Mouse (Mus musculus) c-Kit-positive CD71-negative TER-119-negative erythroid progenitor cells, embryonic 14.5 days (primary cell): ENCODE measurements around the gene Celf2.

ENCODE experiments used
- DNase-seq: peaks from one replicate; pipeline ENCODE4 v3.0.0-alpha.2; 2013; ENCODE audit warnings: low read depth

The Celf2 gene

DNA sequence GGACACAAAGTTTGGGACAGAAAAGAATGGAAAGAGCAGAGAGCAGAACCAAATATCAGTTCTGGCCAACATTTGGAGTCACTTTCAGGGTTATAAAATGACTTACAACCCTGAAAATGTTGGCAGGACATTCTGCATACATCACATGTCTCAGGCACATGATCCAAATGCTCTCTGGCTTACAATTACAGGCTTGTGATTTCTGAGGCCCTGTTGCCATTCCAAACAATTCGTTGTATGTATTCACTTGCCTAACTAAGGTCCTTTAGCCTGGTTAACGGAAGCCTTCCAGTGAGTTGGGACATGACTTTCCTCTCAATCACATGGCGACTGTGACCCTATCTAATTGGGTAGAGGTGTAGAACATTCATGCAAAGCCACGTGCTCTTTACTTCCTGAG lies 249.2 kb downstream of the Celf2 start:
- no peak for DNase-seq

DNA sequence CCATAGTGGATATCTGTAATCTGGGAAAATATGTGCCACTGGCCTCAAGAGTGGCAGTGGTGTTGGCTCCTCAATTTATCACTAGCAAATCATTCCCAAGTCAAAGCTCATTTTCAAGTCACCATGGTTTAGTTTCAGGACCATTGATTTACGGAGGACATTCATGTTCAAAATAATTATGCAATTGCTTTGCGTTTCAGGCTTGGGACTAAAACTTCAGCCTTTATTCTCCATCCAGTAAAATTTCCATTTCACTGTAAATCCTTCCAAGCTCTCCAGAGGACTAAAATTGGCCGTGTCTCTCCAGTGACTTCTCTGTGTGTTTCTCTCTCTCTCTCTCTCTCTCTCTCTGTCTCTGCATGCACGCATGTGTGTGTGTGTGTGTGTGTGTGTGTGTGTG lies 249.7 kb downstream of the Celf2 start:
- no peak for DNase-seq

DNA sequence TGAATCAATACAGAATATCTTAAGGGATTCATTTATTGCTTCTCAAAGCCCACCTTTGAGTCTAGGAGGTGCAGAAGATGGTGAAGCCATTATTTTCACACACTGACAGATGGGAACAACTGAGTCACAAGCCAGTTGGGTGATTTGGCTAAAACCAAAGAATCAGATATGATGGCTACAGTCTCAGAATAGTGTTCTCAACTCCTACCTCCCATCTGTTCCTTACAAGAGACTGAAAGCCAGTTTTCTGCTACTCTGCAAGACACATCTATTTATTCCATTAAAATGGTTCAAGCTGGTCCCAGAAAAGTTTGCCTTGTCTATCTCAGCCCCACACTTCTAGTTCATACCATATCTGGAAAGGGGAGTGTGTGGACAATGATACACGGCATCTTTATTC lies 253.3 kb downstream of the Celf2 start:
- no peak for DNase-seq

DNA sequence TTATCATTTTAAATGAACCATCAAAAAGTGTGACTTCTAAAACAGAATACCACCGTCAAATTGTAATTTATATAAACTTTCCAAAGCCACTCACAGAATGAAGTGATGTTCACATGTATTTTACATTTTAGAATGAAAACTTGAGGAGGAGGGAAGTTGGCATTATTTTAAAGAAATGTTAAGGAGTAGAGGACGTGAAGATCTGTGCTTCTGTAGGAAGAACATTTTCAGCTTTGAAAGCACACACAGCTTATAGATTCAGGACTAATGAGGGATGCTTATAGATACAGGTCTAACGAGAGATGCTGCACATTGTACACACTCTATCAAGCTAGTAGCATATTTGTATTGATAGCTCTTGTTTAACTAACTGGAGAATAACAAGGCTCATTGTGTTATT lies 254.0 kb downstream of the Celf2 start:
- no peak for DNase-seq

DNA sequence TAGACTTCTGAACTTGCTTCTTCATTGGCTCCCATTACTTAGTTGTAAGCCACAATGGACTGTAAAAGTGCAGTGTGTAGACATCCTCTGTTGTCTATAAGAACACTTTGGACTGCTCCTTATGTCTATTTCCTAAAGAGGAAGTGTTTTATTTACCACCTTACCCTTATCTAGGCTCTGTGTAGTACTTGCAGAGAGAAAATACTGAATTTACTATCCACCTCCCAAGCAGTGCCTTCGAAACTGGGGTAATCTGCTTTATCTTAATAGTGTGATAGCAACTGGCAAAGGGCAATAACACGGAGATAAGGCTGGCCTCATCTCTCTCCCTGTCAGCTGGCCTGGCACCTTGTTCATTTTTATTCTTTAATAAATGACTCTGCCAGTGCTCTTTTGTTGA lies 259.0 kb downstream of the Celf2 start:
- no peak for DNase-seq

GRCm38 (mm10) chr2:7249002-7249401 lies 260.4 kb downstream of the Celf2 start:
- no peak for DNase-seq

DNA sequence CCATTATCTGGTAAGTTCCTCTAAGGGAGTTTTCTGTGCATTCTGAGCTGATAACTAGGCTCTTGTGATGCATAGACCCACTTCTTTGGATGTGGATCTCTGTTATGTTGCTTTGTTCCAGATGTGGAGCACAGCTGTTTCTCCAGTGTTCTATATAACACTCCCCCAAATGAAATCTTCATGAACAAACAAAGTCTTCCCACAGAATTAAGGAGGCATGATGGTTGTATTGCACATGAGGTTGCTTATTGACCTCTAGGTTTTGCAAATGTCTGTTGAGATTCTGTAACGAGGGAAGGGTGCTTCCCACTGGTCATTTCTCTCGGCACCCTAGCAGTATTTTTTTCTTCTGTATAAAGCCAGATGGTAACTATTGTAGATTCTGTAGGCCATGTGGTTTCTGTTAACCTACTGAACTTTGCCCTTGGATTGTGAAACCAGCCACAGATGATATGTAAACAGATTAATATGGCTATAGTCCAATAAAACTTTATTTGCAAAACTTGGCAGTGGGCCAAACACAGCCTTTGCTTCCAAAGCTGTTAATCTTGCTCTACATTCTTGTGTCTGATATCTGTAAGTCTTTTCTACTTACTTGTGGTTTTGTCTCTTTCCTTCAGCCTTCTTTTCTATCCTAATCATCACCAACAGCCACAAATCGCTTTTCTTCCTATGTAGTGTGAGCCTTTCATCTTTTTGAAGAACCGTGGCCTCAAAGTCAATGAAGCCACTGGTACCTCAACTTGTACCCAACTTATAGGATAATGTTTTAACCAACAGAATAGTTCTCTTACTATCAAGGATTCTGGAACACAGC lies 263.2 kb downstream of the Celf2 start:
- DNase-seq, result no peak

- DNase-seq, result no peak
Observed at GRCm38 (mm10) chr2:7242139-7242538, 267.2 kb downstream of the Celf2 start.

DNA sequence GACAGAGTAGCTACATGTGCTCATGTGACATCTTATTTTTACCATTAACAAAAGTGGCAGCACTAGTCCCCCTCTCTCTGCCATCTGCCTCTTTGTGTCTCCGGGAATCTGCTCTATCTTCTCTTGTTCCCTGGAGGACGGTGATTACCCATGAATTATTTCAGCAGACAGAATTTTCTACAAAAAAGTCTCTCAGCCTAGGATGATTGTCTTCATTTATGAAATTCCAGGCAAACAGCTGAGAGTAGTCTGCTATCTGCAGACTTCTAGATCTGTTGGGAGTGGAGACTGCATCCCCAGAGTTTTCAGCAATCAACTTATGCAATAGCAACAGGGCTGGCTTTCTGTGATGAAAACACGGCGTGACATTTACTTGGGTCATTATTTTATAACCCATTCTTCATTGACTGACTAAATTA lies 267.8 kb downstream of the Celf2 start:
- no peak for DNase-seq

DNA sequence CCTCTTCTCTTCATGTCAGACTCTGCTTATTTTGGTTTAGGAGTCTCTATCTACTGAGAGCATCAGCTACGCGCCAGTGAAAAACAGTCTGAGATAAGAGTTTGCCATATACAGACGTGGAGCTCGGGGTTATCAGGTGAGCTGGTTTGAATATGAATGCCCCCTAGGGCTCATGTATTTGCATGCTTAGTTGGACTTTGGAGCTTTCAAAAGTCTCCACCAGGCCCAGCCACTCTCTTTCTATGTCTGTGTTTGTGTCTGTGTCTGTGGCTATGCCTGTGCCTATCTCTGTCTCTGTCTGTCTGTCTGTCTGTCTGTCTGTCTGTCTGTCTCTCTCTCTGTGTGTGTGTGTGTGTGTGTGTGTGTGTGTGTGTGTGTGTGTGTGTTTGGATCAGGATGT lies 272.1 kb downstream of the Celf2 start:
- no peak for DNase-seq

GRCm38 (mm10) chr2:7236452-7236851 lies 272.9 kb downstream of the Celf2 start:
- no peak for DNase-seq

- DNase-seq, result no peak
Observed at GRCm38 (mm10) chr2:7235059-7235741, 274.2 kb downstream of the Celf2 start.

GRCm38 (mm10) chr2:7234587-7234986 lies 274.8 kb downstream of the Celf2 start:
- DNase-seq, result no peak

DNA sequence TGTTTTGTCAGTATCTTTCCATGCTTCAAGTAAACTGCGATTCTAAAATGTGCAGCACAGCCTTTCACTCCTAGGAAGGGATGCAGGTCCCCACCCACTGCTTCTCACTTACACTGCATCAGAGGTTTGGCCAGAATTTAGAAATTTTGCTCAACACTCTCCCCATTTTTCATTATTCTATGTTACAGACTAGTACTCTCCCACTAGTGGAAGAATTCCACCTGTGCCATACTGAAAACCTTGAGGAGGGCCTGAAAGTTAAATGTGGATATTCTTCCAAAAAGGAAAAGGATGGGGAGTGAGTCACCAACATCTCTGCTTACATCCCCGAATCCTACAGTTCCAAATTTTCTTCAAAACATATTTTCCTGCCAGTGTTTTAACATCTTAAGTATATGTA lies 276.0 kb downstream of the Celf2 start:
- no peak for DNase-seq

- no peak for DNase-seq
Observed at GRCm38 (mm10) chr2:7226785-7227184, 282.6 kb downstream of the Celf2 start.

DNA sequence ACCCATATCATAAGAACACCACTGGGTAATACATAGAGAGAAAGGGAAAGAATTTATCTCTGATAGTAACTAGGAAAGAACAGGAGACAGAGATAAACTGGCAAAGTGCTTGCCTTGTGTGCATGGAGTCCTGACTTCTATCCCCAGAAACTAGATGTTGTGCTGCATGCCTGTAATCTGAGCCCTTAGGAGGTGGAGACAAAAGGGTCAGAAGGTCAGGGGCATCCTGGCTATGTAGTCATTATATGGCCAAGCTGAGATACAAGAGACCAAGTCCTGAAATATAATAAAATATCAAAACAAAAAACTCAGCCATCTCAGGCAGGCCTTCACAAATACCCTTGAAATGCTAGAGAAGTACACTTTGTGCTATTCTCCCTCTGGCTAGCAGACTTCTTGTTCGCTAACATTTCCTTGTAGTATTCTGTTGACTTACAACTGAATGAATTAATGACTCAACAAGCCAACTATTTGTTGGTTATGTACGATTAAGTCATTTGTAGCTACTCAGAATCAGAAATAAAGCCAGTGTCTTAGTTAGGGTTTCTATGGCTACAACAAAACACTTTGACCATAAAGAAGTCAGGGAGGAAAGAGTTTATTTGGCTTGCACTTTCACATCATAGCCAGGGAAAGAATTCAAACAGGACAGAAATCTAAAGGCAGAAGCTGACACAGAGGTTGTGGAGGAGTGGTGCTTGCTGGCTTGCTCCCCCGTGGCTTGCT lies 284.9 kb downstream of the Celf2 start:
- DNase-seq, result no peak

- DNase-seq, result no peak
Observed at GRCm38 (mm10) chr2:7223538-7223937, 285.8 kb downstream of the Celf2 start.

GRCm38 (mm10) chr2:7222886-7223285 lies 286.5 kb downstream of the Celf2 start:
- DNase-seq, result no peak

DNA sequence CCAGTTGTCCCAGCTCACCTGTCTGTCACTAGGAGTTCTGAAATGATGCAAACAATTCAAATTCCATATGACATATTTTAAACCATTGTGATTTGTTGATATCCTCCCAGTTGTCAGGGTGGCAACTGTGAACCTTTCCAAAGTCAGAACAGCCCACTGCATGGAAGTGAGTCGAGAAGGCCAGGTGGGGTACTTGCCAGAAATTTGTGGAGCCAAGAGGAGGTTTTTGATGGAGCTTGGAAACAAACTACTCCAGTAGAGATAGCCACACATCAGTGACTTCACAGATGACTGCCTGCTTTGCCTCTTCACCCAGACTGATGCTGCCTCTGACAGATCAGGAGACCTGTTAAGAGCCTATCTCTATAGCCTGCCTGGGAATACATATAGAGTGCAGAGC lies 287.5 kb downstream of the Celf2 start:
- DNase-seq, result no peak

DNA sequence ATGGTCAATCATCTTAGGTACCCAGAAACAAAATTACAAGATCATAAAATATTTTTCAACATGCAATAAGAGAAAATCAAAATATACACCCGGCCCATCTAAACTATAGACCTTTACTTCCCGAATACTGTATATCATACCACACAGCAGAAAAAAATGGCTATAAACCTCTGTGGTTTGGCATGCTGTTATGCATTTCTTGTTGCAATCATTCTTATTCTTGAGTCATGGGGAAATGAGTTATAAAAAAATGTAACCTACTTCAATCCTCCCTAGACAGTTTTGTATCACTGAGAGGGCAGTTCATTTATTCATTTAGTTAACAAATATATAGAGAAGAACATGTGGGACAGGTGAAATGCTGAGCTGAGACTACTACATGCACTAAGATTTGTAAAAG lies 291.3 kb downstream of the Celf2 start:
- no peak for DNase-seq

DNA sequence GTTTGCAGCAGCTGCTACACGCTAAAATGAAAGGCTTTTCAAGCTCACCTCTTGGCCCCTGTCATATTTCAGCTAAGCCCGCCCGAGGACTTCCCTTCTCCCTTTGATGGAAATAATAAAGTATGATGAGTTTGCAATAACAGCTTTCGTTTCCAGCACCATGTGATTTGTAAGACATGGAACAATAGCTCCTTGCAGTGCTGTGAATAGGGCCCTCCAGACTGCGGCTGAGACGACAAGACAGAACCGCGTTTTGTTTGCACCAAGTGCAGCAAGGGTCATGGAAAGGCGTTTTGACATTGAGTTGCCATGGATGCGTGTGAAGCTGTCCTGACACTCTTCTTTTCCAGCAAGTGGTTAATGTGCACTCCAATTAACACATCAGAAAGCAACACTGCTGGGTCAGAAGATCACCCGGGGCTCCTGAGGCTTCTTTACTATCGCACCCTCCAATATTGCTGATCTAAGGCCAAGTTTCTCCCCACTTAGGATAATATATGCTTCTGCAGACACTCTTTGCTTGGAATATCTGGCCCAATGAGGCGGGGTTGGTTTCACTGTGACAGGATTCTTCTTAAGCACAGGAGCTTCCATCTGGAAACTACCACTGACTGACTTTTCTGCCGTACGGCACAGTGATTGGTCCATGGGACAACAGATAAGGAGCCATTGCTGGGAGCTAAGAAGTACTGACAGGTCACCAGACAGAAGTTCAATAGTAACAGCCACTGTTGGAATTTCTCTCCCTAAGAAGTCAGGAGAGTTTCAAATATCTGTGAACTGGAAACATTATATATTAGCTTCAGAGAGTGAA lies 301.5 kb downstream of the Celf2 start:
- DNase-seq, result no peak

DNA sequence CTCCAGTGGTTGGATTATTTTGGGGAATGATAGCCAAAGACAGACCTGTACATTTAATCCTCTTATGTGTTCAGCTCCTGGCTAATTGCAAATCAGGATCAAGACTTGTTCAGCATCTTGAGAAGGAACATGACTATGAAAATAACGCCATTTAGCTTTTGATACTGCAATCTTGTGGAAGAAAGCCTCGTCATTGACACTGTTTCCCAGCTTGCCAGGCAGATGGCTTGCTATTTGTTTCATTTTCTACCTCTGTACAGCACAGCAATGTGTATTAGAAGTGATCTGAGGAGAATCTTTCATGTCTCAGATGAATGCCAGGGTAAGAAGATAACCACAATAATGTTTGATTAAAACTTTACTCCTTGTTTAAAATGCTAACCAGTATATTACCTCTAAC lies 315.9 kb downstream of the Celf2 start:
- no peak for DNase-seq
